Mouse (Mus musculus) midbrain, embryonic 13.5 days (tissue): ENCODE results near the gene Fam69a. TPM values are rescaled to one million over a fixed set of nuclear protein-coding genes. Genes with fewer than 3 reads are reported as not detected.
A peak's percentile ranks its signal among the peaks of the same experiment; 100 is the strongest.
"Not testable (repeated sequence)": the region's sequence is repeated elsewhere in the genome, so short reads cannot be mapped to it uniquely, and the experiment has no call there.

Experiments used
- ATAC-seq: fragments of 200-750 bp; cut with Nextera tagmentation; 2 replicates; pipeline ENCODE4 v1.8.0; 2017; ENCODE audit warnings: mild to moderate bottlenecking, moderate TSS enrichment, moderate library complexity
- H3K27ac ChIP-seq: fragments of 300-500 bp; sonication (generic); 2 replicates; pipeline ENCODE4 v1.5.1; 2015; ENCODE audit warnings: inconsistent platforms, mild to moderate bottlenecking, moderate library complexity
- H3K27me3 ChIP-seq: fragments of 300-500 bp; sonication (generic); 2 replicates; pipeline ENCODE4 v1.6.1; 2015; ENCODE audit warnings: mild to moderate bottlenecking, inconsistent platforms
- H3K36me3 ChIP-seq: fragments of 300-500 bp; sonication (generic); 2 replicates; pipeline ENCODE4 v1.6.1; 2015; ENCODE audit warnings: mild to moderate bottlenecking, inconsistent platforms
- H3K4me1 ChIP-seq: fragments of 300-500 bp; sonication (generic); replicated peaks from 2 replicates; pipeline ENCODE4 v1.6.1; 2015; ENCODE audit warnings: inconsistent platforms
- H3K4me2 ChIP-seq: fragments of 300-500 bp; sonication (generic); replicated peaks from 2 replicates; pipeline ENCODE4 v1.6.1; 2015; ENCODE audit warnings: moderate library complexity, mild to moderate bottlenecking, inconsistent platforms
- H3K4me3 ChIP-seq: fragments of 300-500 bp; sonication (generic); replicated peaks from 2 replicates; pipeline ENCODE4 v1.5.1; 2015; ENCODE audit warnings: mild to moderate bottlenecking, inconsistent platforms
- H3K9ac ChIP-seq: fragments of 300-500 bp; sonication (generic); replicated peaks from 2 replicates; pipeline ENCODE4 v1.6.1; 2015; ENCODE audit warnings: mild to moderate bottlenecking, inconsistent platforms
- H3K9me3 ChIP-seq: fragments of 300-500 bp; sonication (generic); 2 replicates; pipeline ENCODE4 v1.6.1; 2016; ENCODE audit warnings: mild to moderate bottlenecking, inconsistent platforms
- WGBS: fragments of 180-500 bp; shearing (Covaris S2); methylation state at CpG from one replicate; pipeline ENCODE4 v1.1.7; 2015; 5-methylcytosine and 5-hydroxymethylcytosine counted together
- polyA plus RNA-seq: library from polyadenylated mRNA; unstranded; fragments of >200 nt; fragmentation: Nextera tagmentation; extraction: Ambion mirVana; gene quantifications from 2 replicates; pipeline ENCODE4 v1.2.1, GENCODE M21; 2015

The Fam69a gene
- polyA plus RNA-seq, result 36.0 and 38.7 TPM in 2 replicates

- peaks cover 18% of the 10 kb centered on the region for H3K4me1 ChIP-seq
- ATAC-seq, result peak; percentile 94
- peak within 1 kb of the TSS; percentile 89 for H3K4me3 ChIP-seq
- H3K9ac ChIP-seq, result peak within 1 kb of the TSS; percentile 91
- under 1% methylated on average over 56 of the region's 91 CpGs for WGBS
- H3K9me3 ChIP-seq, result no peaks in the 10 kb centered on the region
- no peaks in the 10 kb centered on the region for H3K27me3 ChIP-seq
- no peaks in the 10 kb centered on the region for H3K36me3 ChIP-seq
- H3K4me2 ChIP-seq, result peak within 1 kb of the TSS; percentile 67
- H3K27ac ChIP-seq, result peak within 1 kb of the TSS; percentile 97
Observed at GRCm38 (mm10) chr5:107986967-107987834, at the start of gene Fam69a. Gene Fam69a, minus strand, starts transcription at chr5:107987085.

DNA sequence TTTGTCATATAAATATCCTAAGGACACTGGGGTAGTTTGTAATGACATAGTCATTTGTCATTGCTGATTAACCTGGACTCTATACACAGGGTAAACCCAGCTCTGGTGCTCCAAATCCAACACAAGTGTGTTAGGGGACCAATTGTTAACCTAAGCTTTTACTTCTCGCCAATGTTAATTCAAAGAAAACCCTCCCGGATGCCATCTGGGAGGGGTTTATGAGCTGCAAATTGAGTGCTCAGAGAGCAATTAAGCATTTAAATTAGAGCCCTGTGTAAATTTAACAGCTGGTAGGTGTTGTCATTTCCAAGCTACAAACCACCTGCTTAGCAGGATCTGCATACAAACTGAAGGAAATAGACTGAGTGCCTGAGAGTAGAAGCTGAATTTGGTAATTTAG lies 48.6 kb upstream of the Fam69a start:
- H3K27ac ChIP-seq, result no peak overlapping the region
- no peaks in the 10 kb centered on the region for H3K4me1 ChIP-seq
- WGBS, result 41% methylated on average over 2 of the region's 2 CpGs
- no peaks in the 10 kb centered on the region for H3K36me3 ChIP-seq
- H3K27me3 ChIP-seq, result no peaks in the 10 kb centered on the region
- no peak overlapping the region for H3K9ac ChIP-seq
- no peak overlapping the region for H3K4me3 ChIP-seq
- no peaks in the 10 kb centered on the region for H3K9me3 ChIP-seq
- ATAC-seq, result no peak
- no peak overlapping the region for H3K4me2 ChIP-seq

GRCm38 (mm10) chr5:108034194-108034593 lies 47.3 kb upstream of the Fam69a start:
- H3K4me2 ChIP-seq, result no peak overlapping the region
- H3K4me1 ChIP-seq, result no peaks in the 10 kb centered on the region
- no peak overlapping the region for H3K9ac ChIP-seq
- H3K27ac ChIP-seq, result no peak overlapping the region
- ATAC-seq, result peak; percentile 45
- H3K9me3 ChIP-seq, result no peaks in the 10 kb centered on the region
- no peaks in the 10 kb centered on the region for H3K27me3 ChIP-seq
- 35% methylated on average over 4 of the region's 4 CpGs for WGBS
- no peak overlapping the region for H3K4me3 ChIP-seq
- H3K36me3 ChIP-seq, result no peaks in the 10 kb centered on the region

DNA sequence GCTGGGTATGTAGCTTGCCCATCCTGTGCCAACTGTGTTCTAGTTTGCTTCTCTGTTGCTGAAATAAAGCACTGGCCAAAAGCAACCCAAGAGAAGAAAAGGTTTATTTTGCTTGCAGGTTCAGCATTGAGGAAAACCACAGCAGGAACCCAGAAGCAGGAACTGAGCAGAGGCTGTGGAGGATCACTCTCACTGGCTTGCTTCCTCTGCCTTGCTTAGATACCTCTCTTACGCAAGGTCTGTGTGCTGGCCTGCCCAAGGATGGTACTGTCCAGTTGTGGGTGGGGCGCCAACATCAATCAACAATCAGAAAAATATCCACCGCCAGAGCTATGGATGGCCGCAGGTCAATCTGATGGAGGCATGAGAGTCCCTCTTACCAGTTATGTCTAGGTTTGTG lies 44.4 kb upstream of the Fam69a start:
- no peaks in the 10 kb centered on the region for H3K27me3 ChIP-seq
- H3K9ac ChIP-seq, result no peak overlapping the region
- ATAC-seq, result no peak
- no peak overlapping the region for H3K27ac ChIP-seq
- no peaks in the 10 kb centered on the region for H3K4me1 ChIP-seq
- H3K4me3 ChIP-seq, result no peak overlapping the region
- H3K4me2 ChIP-seq, result no peak overlapping the region
- no peaks in the 10 kb centered on the region for H3K9me3 ChIP-seq
- no peaks in the 10 kb centered on the region for H3K36me3 ChIP-seq
- WGBS, result 96% methylated on average over 4 of the region's 4 CpGs

DNA sequence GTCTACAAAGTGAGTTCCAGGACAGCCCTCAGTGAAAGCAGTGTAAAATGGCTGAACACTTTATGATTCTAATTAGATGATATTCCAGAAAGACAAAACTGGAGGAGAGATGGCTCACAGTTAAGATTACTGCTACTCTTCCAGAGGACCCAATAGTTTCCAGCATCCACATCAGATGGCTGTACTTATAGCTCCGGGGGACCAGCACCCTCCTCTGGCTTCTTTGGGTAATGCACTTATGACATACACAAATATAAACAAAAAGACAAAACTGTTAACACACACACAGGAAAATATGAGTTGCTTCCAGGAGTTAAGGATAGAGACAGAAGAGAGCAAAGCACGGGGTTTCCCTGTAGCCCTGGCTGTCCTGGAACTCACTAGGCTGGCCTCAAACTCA lies 43.1 kb upstream of the Fam69a start:
- Histone ChIP-seq H3K27ac (no peak overlapping the region), H3K9ac (no peak overlapping the region), H3K9me3 (no peaks in the 10 kb centered on the region), H3K36me3 (no peaks in the 10 kb centered on the region), H3K4me1 (no peaks in the 10 kb centered on the region), H3K27me3 (no peaks in the 10 kb centered on the region), H3K4me2 (no peak overlapping the region), H3K4me3 (no peak overlapping the region)
- ATAC-seq, result no peak
- 80% methylated on average over 2 of the region's 2 CpGs for WGBS

GRCm38 (mm10) chr5:108028797-108029536 lies 42.1 kb upstream of the Fam69a start:
- ATAC-seq, H3K4me2 ChIP-seq, H3K9me3 ChIP-seq, H3K9ac ChIP-seq, H3K36me3 ChIP-seq, H3K4me1 ChIP-seq, H3K27me3 ChIP-seq, H3K4me3 ChIP-seq, H3K27ac ChIP-seq: not testable (repeated sequence)
- WGBS, result 89% methylated on average over 7 of the region's 7 CpGs

- ATAC-seq, result no peak
- H3K4me2 ChIP-seq, result no peak overlapping the region
- WGBS, result 91% methylated on average over 4 of the region's 4 CpGs
- no peaks in the 10 kb centered on the region for H3K27me3 ChIP-seq
- no peak overlapping the region for H3K4me3 ChIP-seq
- no peak overlapping the region for H3K9ac ChIP-seq
- H3K9me3 ChIP-seq, result no peaks in the 10 kb centered on the region
- no peak overlapping the region for H3K27ac ChIP-seq
- no peaks in the 10 kb centered on the region for H3K4me1 ChIP-seq
- no peaks in the 10 kb centered on the region for H3K36me3 ChIP-seq
Observed at GRCm38 (mm10) chr5:108028230-108028629, 41.3 kb upstream of the Fam69a start.

GRCm38 (mm10) chr5:108021346-108021745 lies 34.5 kb upstream of the Fam69a start:
- H3K4me3 ChIP-seq, result no peak overlapping the region
- no peaks in the 10 kb centered on the region for H3K4me1 ChIP-seq
- H3K27me3 ChIP-seq, result no peaks in the 10 kb centered on the region
- H3K36me3 ChIP-seq, result no peaks in the 10 kb centered on the region
- ATAC-seq, result no peak
- H3K4me2 ChIP-seq, result no peak overlapping the region
- no peak overlapping the region for H3K9ac ChIP-seq
- no peaks in the 10 kb centered on the region for H3K9me3 ChIP-seq
- WGBS, result 70% methylated on average over 3 of the region's 3 CpGs
- H3K27ac ChIP-seq, result no peak overlapping the region

GRCm38 (mm10) chr5:108019367-108019766 lies 32.5 kb upstream of the Fam69a start:
- Histone ChIP-seq H3K4me1 (no peaks in the 10 kb centered on the region), H3K27me3 (no peaks in the 10 kb centered on the region), H3K4me3 (no peak overlapping the region), H3K4me2 (no peak overlapping the region), H3K9me3 (no peaks in the 10 kb centered on the region), H3K27ac (no peak overlapping the region), H3K9ac (no peak overlapping the region), H3K36me3 (no peaks in the 10 kb centered on the region)
- ATAC-seq, result no peak
- 27% methylated on average over 2 of the region's 2 CpGs for WGBS

GRCm38 (mm10) chr5:108017232-108017631 lies 30.3 kb upstream of the Fam69a start:
- Histone ChIP-seq H3K27me3 (no peaks in the 10 kb centered on the region), H3K9me3 (no peaks in the 10 kb centered on the region), H3K4me1 (no peaks in the 10 kb centered on the region), H3K36me3 (no peaks in the 10 kb centered on the region), H3K9ac (no peak overlapping the region), H3K4me2 (no peak overlapping the region), H3K4me3 (no peak overlapping the region), H3K27ac (no peak overlapping the region)
- WGBS, result 99% methylated on average over 2 of the region's 2 CpGs
- ATAC-seq, result no peak

GRCm38 (mm10) chr5:108015422-108015821 lies 28.5 kb upstream of the Fam69a start:
- H3K4me1 ChIP-seq, result no peaks in the 10 kb centered on the region
- no peak for ATAC-seq
- H3K9ac ChIP-seq, result no peak overlapping the region
- H3K9me3 ChIP-seq, result no peaks in the 10 kb centered on the region
- no peak overlapping the region for H3K4me3 ChIP-seq
- no peaks in the 10 kb centered on the region for H3K36me3 ChIP-seq
- WGBS, result 77% methylated on average over 7 of the region's 7 CpGs
- H3K4me2 ChIP-seq, result no peak overlapping the region
- no peak overlapping the region for H3K27ac ChIP-seq
- H3K27me3 ChIP-seq, result no peaks in the 10 kb centered on the region

- no peaks in the 10 kb centered on the region for H3K9me3 ChIP-seq
- H3K4me3 ChIP-seq, result no peak overlapping the region
- no peaks in the 10 kb centered on the region for H3K36me3 ChIP-seq
- H3K9ac ChIP-seq, result no peak overlapping the region
- 7% methylated on average over 1 of the region's 1 CpGs for WGBS
- no peak overlapping the region for H3K4me2 ChIP-seq
- H3K27me3 ChIP-seq, result no peaks in the 10 kb centered on the region
- no peak for ATAC-seq
- H3K27ac ChIP-seq, result no peak overlapping the region
- no peaks in the 10 kb centered on the region for H3K4me1 ChIP-seq
Observed at GRCm38 (mm10) chr5:108014173-108014572, 27.3 kb upstream of the Fam69a start.
